8 mouse cellular contexts compared by ENCODE assay signal in the genomic region with DNA sequence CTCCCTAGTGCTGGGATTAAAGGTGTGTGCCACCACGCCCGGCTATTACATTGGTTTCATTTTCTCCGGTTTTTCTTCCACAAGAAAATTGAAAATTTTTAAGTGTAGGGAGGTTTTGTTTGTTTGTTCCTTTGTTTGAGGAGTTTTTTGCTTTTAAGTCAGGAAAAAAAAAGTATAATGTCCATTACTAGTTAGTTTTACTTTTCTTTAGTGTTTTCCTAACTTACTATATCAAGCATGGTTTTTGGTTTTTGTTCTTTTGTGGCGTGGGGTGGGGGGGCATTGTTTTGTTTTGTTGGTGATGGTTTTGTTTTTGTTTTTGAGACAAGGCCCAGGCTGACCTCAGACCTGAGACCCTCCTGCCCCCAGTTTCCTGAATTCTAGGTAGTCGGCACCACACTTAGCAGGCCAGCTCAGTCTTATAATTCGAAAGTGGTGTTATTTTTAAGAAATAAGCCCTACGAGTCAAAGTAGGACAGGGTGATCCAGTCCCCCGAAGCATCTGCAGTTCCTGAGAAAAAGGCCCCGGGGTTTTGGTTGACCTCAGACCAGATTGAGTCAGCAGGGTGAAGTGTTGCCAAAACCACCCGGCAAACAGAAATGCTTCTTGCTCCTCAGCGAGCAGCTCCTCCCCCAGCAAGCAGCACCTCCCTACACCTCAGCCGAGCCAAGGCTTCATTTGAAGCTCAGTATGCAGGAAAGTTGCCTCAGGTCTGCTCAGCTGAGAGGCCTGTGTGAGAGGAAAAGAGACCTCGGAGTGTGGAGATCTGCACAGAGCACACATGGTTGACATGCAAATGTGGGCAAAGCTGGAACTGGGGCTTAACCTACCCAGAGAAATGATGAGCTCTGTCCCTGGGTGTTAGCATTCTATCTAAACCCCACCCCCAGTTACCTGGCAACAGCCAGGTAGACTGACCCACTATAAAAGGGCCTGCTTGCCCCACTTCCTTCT. TPM values are rescaled to one million over a fixed set of nuclear protein-coding genes. Genes with fewer than 3 reads are reported as not detected.
DNase-seq lines count a peak whose midpoint lies in the region; ATAC-seq and TF ChIP-seq lines count a peak whose summit lies in the region.

No protein-coding gene starts in this region.

- H3K4me1 ChIP-seq in limb, embryonic 12.5 days (replicated peaks): peaks cover 29% of the 10 kb centered on the region
- H3K4me1 ChIP-seq in limb, embryonic 10.5 days: peaks cover 27% of the 10 kb centered on the region
- H3K4me1 ChIP-seq in lung, embryonic 14.5 days (ENCODE audit: insufficient read depth): peaks cover 13% of the 10 kb centered on the region; the same call in 1 of the 2 replicates
- H3K4me1 ChIP-seq in forebrain, postnatal 0 days (ENCODE audit: insufficient read depth): no peaks in the 10 kb centered on the region
- peaks cover 25% of the 10 kb centered on the region for H3K4me1 ChIP-seq in hindbrain, embryonic 10.5 days (replicated peaks)

- intact Hi-C loops in heart, postnatal 14 days (cut with DNase I): no loop called here

- no peaks in the 10 kb centered on the region for H3K9me3 ChIP-seq in limb, embryonic 12.5 days
- no peaks in the 10 kb centered on the region for H3K9me3 ChIP-seq in limb, embryonic 10.5 days (replicated peaks)
- no peaks in the 10 kb centered on the region for H3K9me3 ChIP-seq in lung, embryonic 14.5 days (ENCODE audit: low read depth, low read length)
- H3K9me3 ChIP-seq in forebrain, postnatal 0 days (ENCODE audit: low read length): no peaks in the 10 kb centered on the region
- no peaks in the 10 kb centered on the region for H3K9me3 ChIP-seq in hindbrain, embryonic 10.5 days

- H3K4me3 ChIP-seq in limb, embryonic 12.5 days (replicated peaks): no peak overlapping the region
- H3K4me3 ChIP-seq in limb, embryonic 10.5 days: no peak overlapping the region
- no peak overlapping the region for H3K4me3 ChIP-seq in lung, embryonic 14.5 days (ENCODE audit: low read depth, low read length)
- no peak overlapping the region for H3K4me3 ChIP-seq in forebrain, postnatal 0 days (ENCODE audit: low read depth, low read length)
- no peak overlapping the region for H3K4me3 ChIP-seq in hindbrain, embryonic 10.5 days

- H3K27ac ChIP-seq in limb, embryonic 12.5 days: peak overlapping the region; percentile 64; the same call in 1 of the 2 replicates
- H3K27ac ChIP-seq in limb, embryonic 10.5 days: no peak overlapping the region
- peak overlapping the region; percentile 42 for H3K27ac ChIP-seq in lung, embryonic 14.5 days (ENCODE audit: low read depth)
- no peak overlapping the region for H3K27ac ChIP-seq in forebrain, postnatal 0 days (ENCODE audit: low read depth, low read length)
- no peak overlapping the region for H3K27ac ChIP-seq in hindbrain, embryonic 10.5 days

- ATAC-seq in limb, embryonic 12.5 days (ENCODE audit: insufficient number of reproducible peaks, insufficient read depth, low FRiP score, low TSS enrichment, low read depth): no peak
- ATAC-seq in lung, embryonic 14.5 days (ENCODE audit: insufficient read depth): no peak
- no peak for ATAC-seq in forebrain, postnatal 0 days

- WGBS in limb, embryonic 12.5 days: 54% methylated on average over 13 of the region's 13 CpGs
- 55% methylated on average over 13 of the region's 13 CpGs for WGBS in limb, embryonic 10.5 days
- 39% methylated on average over 13 of the region's 13 CpGs for WGBS in lung, embryonic 14.5 days
- WGBS in forebrain, postnatal 0 days: 55% methylated on average over 13 of the region's 13 CpGs
- WGBS in hindbrain, embryonic 10.5 days: 51% methylated on average over 13 of the region's 13 CpGs

- H3K4me2 ChIP-seq in limb, embryonic 12.5 days: no peak overlapping the region
- H3K4me2 ChIP-seq in lung, embryonic 14.5 days: no peak overlapping the region
- H3K4me2 ChIP-seq in forebrain, postnatal 0 days (ENCODE audit: low read depth): no peak overlapping the region

- H3K36me3 ChIP-seq in limb, embryonic 12.5 days: no peaks in the 10 kb centered on the region
- H3K36me3 ChIP-seq in limb, embryonic 10.5 days: no peaks in the 10 kb centered on the region
- H3K36me3 ChIP-seq in lung, embryonic 14.5 days (ENCODE audit: insufficient read depth): no peaks in the 10 kb centered on the region
- no peaks in the 10 kb centered on the region for H3K36me3 ChIP-seq in forebrain, postnatal 0 days (ENCODE audit: insufficient read depth)
- no peaks in the 10 kb centered on the region for H3K36me3 ChIP-seq in hindbrain, embryonic 10.5 days

- no peak overlapping the region for H3K9ac ChIP-seq in limb, embryonic 12.5 days (replicated peaks)
- no peak overlapping the region for H3K9ac ChIP-seq in lung, embryonic 14.5 days
- no peak overlapping the region for H3K9ac ChIP-seq in forebrain, postnatal 0 days

- DNase-seq in limb, embryonic 10.5 days (ENCODE audit: low spot score): no peak
- DNase-seq in cerebellum, postnatal 36 days: peak; percentile 48 to 58
- DNase-seq in heart, postnatal 14 days: peak; percentile 60 to 67
- peak; percentile 65 for DNase-seq in lung, embryonic 14.5 days
- peak; percentile 90 to 92 for DNase-seq in spleen, postnatal 36 days (ENCODE audit: low spot score in 2 of 2)
- DNase-seq in forebrain, postnatal 0 days: no peak
- no peak for DNase-seq in hindbrain, embryonic 10.5 days (ENCODE audit: low spot score)

- H3K27me3 ChIP-seq in limb, embryonic 12.5 days: no peaks in the 10 kb centered on the region
- H3K27me3 ChIP-seq in limb, embryonic 10.5 days (ENCODE audit: low read depth, poor library complexity, severe bottlenecking): peaks cover 11% of the 10 kb centered on the region; the same call in 1 of the 2 replicates
- H3K27me3 ChIP-seq in lung, embryonic 14.5 days (ENCODE audit: insufficient read depth, low read length): no peaks in the 10 kb centered on the region
- H3K27me3 ChIP-seq in forebrain, postnatal 0 days (ENCODE audit: insufficient read depth, low read length): no peaks in the 10 kb centered on the region
- H3K27me3 ChIP-seq in hindbrain, embryonic 10.5 days (ENCODE audit: insufficient read depth, poor library complexity, severe bottlenecking): peaks cover 10% of the 10 kb centered on the region; the same call in 1 of the 2 replicates

- no peak for TF ChIP-seq CTCF in lung, embryonic 14.5 days (IDR thresholded peaks at IDR 0.05; ENCODE audit: low read depth)
- no peak for TF ChIP-seq CTCF in forebrain, postnatal 0 days (IDR thresholded peaks at IDR 0.05; ENCODE audit: low read depth)

RNA-seq across cellular contexts. Expression of gene Rnf19b, which starts 23.1 kb away (rescaled TPM):
- 10.8 and 11.9 TPM in 2 replicates for polyA plus RNA-seq in limb, embryonic 12.5 days (2016; fragmentation: Nextera tagmentation; extraction: Ambion mirVana)
- 8.0 and 9.1 TPM in 2 replicates for polyA plus RNA-seq in limb, embryonic 10.5 days (2016; fragmentation: Nextera tagmentation; extraction: Ambion mirVana)
- total RNA-seq in heart, postnatal 14 days (2021): 10 to 100 TPM; 19.5 to 19.6 TPM
- 7.9 and 8.5 TPM in 2 replicates for polyA plus RNA-seq in lung, embryonic 14.5 days (2014; fragmentation: Nextera tagmentation; extraction: Ambion mirVana)
- 116 and 135 TPM in 2 replicates for total RNA-seq in forebrain, postnatal 0 days (2014; rRNA removed)
- 31.1 and 32.6 TPM in 2 replicates for polyA plus RNA-seq in forebrain, postnatal 0 days (2015; fragmentation: Nextera tagmentation; extraction: Ambion mirVana)
- 9.2 and 9.9 TPM in 2 replicates for polyA plus RNA-seq in hindbrain, embryonic 10.5 days (2016; fragmentation: Nextera tagmentation; extraction: Ambion mirVana)

RNA-seq across cellular contexts. Expression of gene Ak2, which starts 43.2 kb away (rescaled TPM):
- polyA plus RNA-seq in limb, embryonic 12.5 days (2016; fragmentation: Nextera tagmentation; extraction: Ambion mirVana): 205 and 213 TPM in 2 replicates
- polyA plus RNA-seq in limb, embryonic 10.5 days (2016; fragmentation: Nextera tagmentation; extraction: Ambion mirVana): 236 and 271 TPM in 2 replicates
- total RNA-seq in heart, postnatal 14 days (2021): 10 to 100 TPM; 66.0 to 66.7 TPM
- polyA plus RNA-seq in lung, embryonic 14.5 days (2014; fragmentation: Nextera tagmentation; extraction: Ambion mirVana): 138 and 148 TPM in 2 replicates
- 30.8 and 33.0 TPM in 2 replicates for total RNA-seq in forebrain, postnatal 0 days (2014; rRNA removed)
- polyA plus RNA-seq in forebrain, postnatal 0 days (2015; fragmentation: Nextera tagmentation; extraction: Ambion mirVana): 58.5 and 64.2 TPM in 2 replicates
- 168 and 202 TPM in 2 replicates for polyA plus RNA-seq in hindbrain, embryonic 10.5 days (2016; fragmentation: Nextera tagmentation; extraction: Ambion mirVana)

Comparison
In these comparisons a context has a peak if more than half of its experiments do, and no peak if none do; other contexts are left out.
1. H3K27ac ChIP-seq: peak in limb, embryonic 12.5 days (single experiment) and lung, embryonic 14.5 days (single experiment); none in limb, embryonic 10.5 days (single experiment), forebrain, postnatal 0 days (single experiment) and hindbrain, embryonic 10.5 days (single experiment).
2. DNase-seq: peak in cerebellum, postnatal 36 days (2 of 2), heart, postnatal 14 days (2 of 2), lung, embryonic 14.5 days (single experiment) and spleen, postnatal 36 days (2 of 2); none in limb, embryonic 10.5 days (single experiment), forebrain, postnatal 0 days (single experiment) and hindbrain, embryonic 10.5 days (single experiment).